Mouse (Mus musculus): ENCODE results near the gene Parp9. TPM values are rescaled to one million over a fixed set of nuclear protein-coding genes. Genes with fewer than 3 reads are reported as not detected.
"Not testable (repeated sequence)": the region's sequence is repeated elsewhere in the genome, so short reads cannot be mapped to it uniquely, and the experiment has no call there.

Parp9 gene
- 2.3 and 2.8 TPM in 2 replicates for polyA plus RNA-seq (2015; fragmentation: Nextera tagmentation; extraction: Ambion mirVana)

- under 1% methylated on average over 52 of the region's 52 CpGs for WGBS
- H3K27me3 ChIP-seq = peaks cover 4% of the 10 kb centered on the region; the same call in 1 of the 2 replicates
- peak within 1 kb of the TSS; percentile 80 for H3K4me2 ChIP-seq
- H3K9ac ChIP-seq = peak within 1 kb of the TSS; percentile 69
- no peaks in the 10 kb centered on the region for H3K9me3 ChIP-seq (replicated peaks)
- H3K36me3 ChIP-seq (ENCODE audit: poor library complexity, severe bottlenecking) = no peaks in the 10 kb centered on the region
- H3K27ac ChIP-seq = no peak within 1 kb of the TSS
- peaks cover 12% of the 10 kb centered on the region for H3K4me1 ChIP-seq
- ATAC-seq = peak; percentile 59
- H3K4me3 ChIP-seq = peak within 1 kb of the TSS; percentile 50
These were observed at the start of gene Parp9, which contains the start of gene Dtx3l for GRCm38 (mm10) chr16:35938211-35939151. Gene Parp9 (plus strand): TSS chr16:35938470. Gene Dtx3l (minus strand): TSS chr16:35939151.

GRCm38 (mm10) chr16:35888910-35889309, 49.4 kb upstream of the Parp9 start:
- H3K36me3 ChIP-seq (ENCODE audit: poor library complexity, severe bottlenecking) = no peaks in the 10 kb centered on the region
- no peak overlapping the region for H3K4me3 ChIP-seq
- H3K27ac ChIP-seq = no peak overlapping the region
- ATAC-seq = no peak
- no peak overlapping the region for H3K9ac ChIP-seq
- H3K4me1 ChIP-seq = no peaks in the 10 kb centered on the region
- H3K9me3 ChIP-seq (replicated peaks) = 0 out of 2 replicates have a peak, but pooled peaks cover 2% of the 10 kb centered on the region
- H3K4me2 ChIP-seq = no peak overlapping the region
- no peaks in the 10 kb centered on the region for H3K27me3 ChIP-seq
- WGBS = 96% methylated on average over 5 of the region's 5 CpGs

- no peaks in the 10 kb centered on the region for H3K4me1 ChIP-seq
- WGBS = 74% methylated on average over 3 of the region's 3 CpGs
- ATAC-seq = no peak
- H3K9ac ChIP-seq = no peak overlapping the region
- 0 out of 2 replicates have a peak, but pooled peaks cover 2% of the 10 kb centered on the region for H3K9me3 ChIP-seq (replicated peaks)
- H3K27me3 ChIP-seq = no peaks in the 10 kb centered on the region
- H3K4me3 ChIP-seq = no peak overlapping the region
- no peak overlapping the region for H3K27ac ChIP-seq
- no peak overlapping the region for H3K4me2 ChIP-seq
- no peaks in the 10 kb centered on the region for H3K36me3 ChIP-seq (ENCODE audit: poor library complexity, severe bottlenecking)
These were observed 47.6 kb upstream of the Parp9 start for GRCm38 (mm10) chr16:35890645-35891044.

- not testable (repeated sequence) for H3K36me3 ChIP-seq (ENCODE audit: poor library complexity, severe bottlenecking); H3K9me3 ChIP-seq (replicated peaks); H3K4me1 ChIP-seq; H3K27me3 ChIP-seq; H3K4me3 ChIP-seq; H3K27ac ChIP-seq; H3K9ac ChIP-seq; H3K4me2 ChIP-seq; ATAC-seq
- 86% methylated on average over 5 of the region's 5 CpGs for WGBS
These were observed 46.7 kb upstream of the Parp9 start for GRCm38 (mm10) chr16:35891603-35892002.

- H3K27me3 ChIP-seq = no peaks in the 10 kb centered on the region
- no peaks in the 10 kb centered on the region for H3K4me1 ChIP-seq
- 71% methylated on average over 6 of the region's 6 CpGs for WGBS
- H3K4me3 ChIP-seq = no peak overlapping the region
- H3K9me3 ChIP-seq (replicated peaks) = no peaks in the 10 kb centered on the region
- ATAC-seq = no peak
- H3K4me2 ChIP-seq = no peak overlapping the region
- no peak overlapping the region for H3K27ac ChIP-seq
- no peaks in the 10 kb centered on the region for H3K36me3 ChIP-seq (ENCODE audit: poor library complexity, severe bottlenecking)
- no peak overlapping the region for H3K9ac ChIP-seq
These were observed 43.3 kb upstream of the Parp9 start for GRCm38 (mm10) chr16:35894997-35895396.

DNA sequence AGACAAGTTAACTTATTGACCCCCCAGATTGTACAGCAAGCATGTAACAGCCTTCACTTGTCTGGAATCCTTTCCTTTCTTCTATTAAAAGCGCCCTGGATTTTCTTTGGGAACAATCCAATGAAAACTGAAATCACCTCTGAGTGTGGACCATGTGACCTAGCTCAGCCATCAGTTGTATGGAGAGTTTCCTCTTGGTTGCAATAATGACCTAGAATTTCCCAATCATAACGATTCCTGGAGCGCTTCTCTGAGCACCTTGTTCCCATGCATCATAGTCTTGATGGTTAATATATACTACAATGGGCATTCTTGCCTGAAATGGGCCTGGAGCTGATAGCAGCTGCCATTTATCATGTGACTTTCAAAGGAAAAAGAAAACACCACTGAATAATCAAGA, 37.7 kb upstream of the Parp9 start:
- no peaks in the 10 kb centered on the region for H3K4me1 ChIP-seq
- WGBS = 91% methylated on average over 3 of the region's 3 CpGs
- no peak overlapping the region for H3K4me3 ChIP-seq
- no peaks in the 10 kb centered on the region for H3K36me3 ChIP-seq (ENCODE audit: poor library complexity, severe bottlenecking)
- no peaks in the 10 kb centered on the region for H3K27me3 ChIP-seq
- H3K9ac ChIP-seq = no peak overlapping the region
- no peaks in the 10 kb centered on the region for H3K9me3 ChIP-seq (replicated peaks)
- no peak overlapping the region for H3K27ac ChIP-seq
- H3K4me2 ChIP-seq = no peak overlapping the region
- ATAC-seq = no peak

- 82% methylated on average over 6 of the region's 6 CpGs for WGBS
- no peak for ATAC-seq
- Histone ChIP-seq H3K4me2 (no peak overlapping the region), H3K4me1 (no peaks in the 10 kb centered on the region), H3K9me3 (replicated peaks) (no peaks in the 10 kb centered on the region), H3K27ac (no peak overlapping the region), H3K9ac (no peak overlapping the region), H3K27me3 (no peaks in the 10 kb centered on the region), H3K36me3 (ENCODE audit: poor library complexity, severe bottlenecking) (no peaks in the 10 kb centered on the region), H3K4me3 (no peak overlapping the region)
These were observed 35.1 kb upstream of the Parp9 start for GRCm38 (mm10) chr16:35903014-35903640.

DNA sequence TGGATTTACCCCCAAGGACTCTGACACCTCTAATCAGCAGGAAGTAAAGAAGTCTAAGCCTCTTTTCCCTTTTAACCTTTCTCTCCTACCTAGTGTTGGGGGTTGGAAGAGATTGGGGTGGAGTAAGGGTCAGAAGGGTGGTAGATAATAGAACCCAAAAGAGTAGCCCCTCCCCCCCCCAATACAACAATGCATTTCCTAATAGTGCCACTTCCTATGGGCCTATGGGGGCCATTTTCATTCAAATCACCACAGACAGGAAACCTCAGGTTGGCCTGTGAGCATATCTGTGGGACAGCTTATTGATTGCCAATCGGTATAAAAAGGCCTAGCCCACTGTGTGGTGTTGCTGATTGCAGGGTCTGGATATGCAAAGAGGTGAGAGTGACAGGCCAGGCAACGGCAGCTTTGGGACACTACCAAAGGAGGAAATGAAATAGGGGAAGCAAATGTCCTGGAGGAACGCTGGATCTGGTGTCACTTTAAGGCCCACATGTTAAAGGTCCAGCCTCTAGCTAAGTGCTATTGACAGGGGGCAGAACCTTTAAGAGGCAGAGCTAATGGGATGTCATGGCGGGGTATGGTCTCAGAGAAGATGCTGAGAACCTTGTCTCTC, 34.0 kb upstream of the Parp9 start:
- Histone ChIP-seq H3K27me3 (no peaks in the 10 kb centered on the region), H3K27ac (no peak overlapping the region), H3K9ac (no peak overlapping the region), H3K4me1 (no peaks in the 10 kb centered on the region), H3K4me3 (no peak overlapping the region), H3K36me3 (ENCODE audit: poor library complexity, severe bottlenecking) (no peaks in the 10 kb centered on the region), H3K9me3 (replicated peaks) (no peaks in the 10 kb centered on the region), H3K4me2 (no peak overlapping the region)
- no peak for ATAC-seq
- WGBS = 89% methylated on average over 4 of the region's 4 CpGs

DNA sequence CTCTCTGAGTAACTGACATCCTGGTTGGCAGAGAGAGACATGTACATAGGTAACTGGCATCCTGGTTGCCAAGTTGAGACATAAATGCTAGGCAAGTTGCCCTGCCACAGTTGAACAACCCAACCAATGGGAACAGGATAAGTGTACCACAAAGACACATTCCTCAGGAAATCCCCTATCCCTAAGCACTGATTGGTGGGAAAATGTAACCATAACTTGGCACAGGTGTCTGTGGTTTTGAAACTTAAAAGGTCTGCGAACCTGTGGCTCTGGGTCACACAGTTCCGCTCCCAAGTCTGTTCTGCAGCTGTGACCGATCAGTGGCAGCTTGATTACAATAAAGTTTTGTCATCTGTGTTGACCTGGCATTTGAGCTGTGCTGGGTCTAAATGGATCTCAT, 32.9 kb upstream of the Parp9 start:
- H3K27ac ChIP-seq = no peak overlapping the region
- no peak overlapping the region for H3K9ac ChIP-seq
- no peak overlapping the region for H3K4me2 ChIP-seq
- no peaks in the 10 kb centered on the region for H3K4me1 ChIP-seq
- no peaks in the 10 kb centered on the region for H3K9me3 ChIP-seq (replicated peaks)
- no peak for ATAC-seq
- 97% methylated on average over 3 of the region's 3 CpGs for WGBS
- no peaks in the 10 kb centered on the region for H3K27me3 ChIP-seq
- no peaks in the 10 kb centered on the region for H3K36me3 ChIP-seq (ENCODE audit: poor library complexity, severe bottlenecking)
- no peak overlapping the region for H3K4me3 ChIP-seq

DNA sequence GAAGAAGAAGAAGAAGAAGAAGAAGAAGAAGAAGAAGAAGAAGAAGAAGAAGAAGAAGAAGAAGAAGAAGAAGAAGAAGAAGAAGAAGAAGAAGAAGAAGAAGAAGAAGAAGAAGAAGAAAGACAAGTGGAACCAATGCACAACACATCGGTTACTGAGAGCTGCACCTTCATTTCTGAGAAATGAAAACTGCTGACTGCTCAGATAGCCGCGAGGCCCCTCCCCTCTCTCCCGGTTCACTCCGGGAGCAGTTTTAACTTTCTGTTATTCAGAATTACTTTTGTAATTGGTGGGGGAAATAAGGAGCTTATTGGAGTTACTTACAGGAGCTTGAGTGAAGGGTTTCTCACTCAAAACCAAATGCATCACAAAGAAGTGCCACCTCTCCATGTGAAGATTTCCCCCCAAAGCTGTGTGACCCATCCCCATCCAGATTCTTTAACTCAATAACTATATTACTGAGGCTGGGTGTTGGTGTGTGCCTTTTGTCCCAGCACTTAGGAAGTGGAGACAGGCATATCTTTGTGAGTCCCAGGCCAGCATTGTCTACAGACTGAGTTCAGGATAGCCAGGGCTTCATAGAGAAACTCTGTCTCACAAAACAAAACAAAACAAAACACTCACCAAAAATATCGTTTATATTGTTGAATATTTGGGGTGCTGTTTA, 32.3 kb upstream of the Parp9 start:
- H3K4me1 ChIP-seq = no peaks in the 10 kb centered on the region
- no peaks in the 10 kb centered on the region for H3K36me3 ChIP-seq (ENCODE audit: poor library complexity, severe bottlenecking)
- ATAC-seq = no peak
- no peaks in the 10 kb centered on the region for H3K9me3 ChIP-seq (replicated peaks)
- H3K27ac ChIP-seq = no peak overlapping the region
- no peak overlapping the region for H3K4me3 ChIP-seq
- H3K4me2 ChIP-seq = no peak overlapping the region
- WGBS = 85% methylated on average over 6 of the region's 6 CpGs
- no peaks in the 10 kb centered on the region for H3K27me3 ChIP-seq
- H3K9ac ChIP-seq = no peak overlapping the region

DNA sequence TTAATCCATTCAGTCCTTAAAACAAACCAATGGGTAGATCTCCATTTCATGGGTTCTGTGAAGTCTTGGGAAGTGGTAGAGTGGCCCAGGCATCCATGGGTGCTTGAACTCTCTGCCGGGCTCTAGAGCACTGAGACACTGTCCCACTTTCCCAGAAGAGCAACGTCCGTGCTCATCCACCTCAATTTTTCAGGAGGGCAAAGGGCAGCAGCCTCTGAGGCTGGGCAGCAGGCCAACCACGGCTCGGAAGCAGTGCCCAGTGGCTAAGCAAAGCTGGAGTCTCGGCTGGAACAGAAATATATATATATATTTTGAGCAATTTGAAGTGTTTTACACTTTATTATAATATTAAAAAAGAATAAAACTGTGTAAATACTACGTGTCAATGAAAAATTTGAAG, 31.4 kb upstream of the Parp9 start:
- H3K4me2 ChIP-seq = no peak overlapping the region
- no peak overlapping the region for H3K27ac ChIP-seq
- 83% methylated on average over 7 of the region's 7 CpGs for WGBS

More for the DNA sequence above, 31.4 kb upstream of the Parp9 start:
- H3K9ac ChIP-seq = no peak overlapping the region
- no peak overlapping the region for H3K4me3 ChIP-seq
- no peaks in the 10 kb centered on the region for H3K36me3 ChIP-seq (ENCODE audit: poor library complexity, severe bottlenecking)
- no peaks in the 10 kb centered on the region for H3K27me3 ChIP-seq
- no peaks in the 10 kb centered on the region for H3K9me3 ChIP-seq (replicated peaks)
- no peak for ATAC-seq
- H3K4me1 ChIP-seq = no peaks in the 10 kb centered on the region
